Mouse (Mus musculus) telencephalon, adult 2 months (tissue): ENCODE data around the gene Rpl23.

Source experiments
- DNase-seq: peaks from one replicate; pipeline ENCODE4 v3.0.0-alpha.2; 2011; ENCODE audit warnings: low read depth, low spot score

Gene Rpl23

GRCm38 (mm10) chr11:97781832-97782563, at the start of gene Rpl23:
Gene Rpl23, minus strand, starts transcription at chr11:97782437.
- peak; percentile 97 for DNase-seq

DNA sequence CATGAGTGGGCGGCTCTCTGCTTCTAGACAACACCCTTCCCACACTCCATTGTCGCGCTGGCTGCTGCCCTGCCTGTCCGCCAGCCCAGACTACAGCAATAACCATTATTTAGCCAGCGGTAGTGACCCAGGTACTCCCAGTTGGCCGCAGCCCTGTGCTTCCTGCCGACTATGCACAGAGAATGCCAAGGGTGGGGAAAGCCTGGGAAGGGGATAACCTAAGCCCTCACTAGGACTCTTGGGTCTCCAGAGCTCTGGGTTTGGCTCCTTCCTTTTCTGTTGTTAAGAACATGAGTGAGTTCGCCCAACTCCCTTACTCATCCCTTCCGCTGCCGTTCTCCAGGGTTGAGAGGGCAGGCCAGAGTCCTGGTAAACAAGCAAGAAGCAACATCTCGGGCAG, 49.8 kb upstream of the Rpl23 start:
- DNase-seq = no peak

GRCm38 (mm10) chr11:97830501-97830900, 48.3 kb upstream of the Rpl23 start:
- no peak for DNase-seq

DNA sequence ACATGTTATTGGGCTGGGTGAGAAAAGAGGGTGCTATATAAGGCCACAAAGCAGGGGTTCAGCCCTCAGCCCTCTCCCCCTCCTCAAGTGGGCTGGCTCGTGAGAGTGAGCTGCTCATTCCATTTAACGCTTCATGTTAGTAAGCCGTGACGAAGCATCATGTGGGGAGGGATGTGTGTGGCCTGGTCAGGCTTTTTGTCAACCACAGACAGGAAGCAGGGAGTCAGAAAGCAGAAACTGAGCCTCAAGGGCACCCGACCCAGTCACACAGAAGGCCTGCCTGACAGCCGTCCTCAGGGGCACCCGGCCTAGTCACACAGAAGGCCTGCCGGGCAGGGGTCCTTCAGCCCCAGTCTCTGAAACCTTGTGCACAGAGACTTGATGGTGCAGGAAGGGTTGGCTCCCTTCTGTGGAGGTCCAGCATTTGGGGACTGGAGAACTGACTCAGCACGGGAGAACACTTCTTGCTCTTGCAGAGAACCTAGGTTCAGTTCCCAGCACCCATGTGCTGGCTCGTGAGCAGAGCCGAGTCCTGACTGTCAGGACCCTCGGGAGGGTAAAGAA, 47.8 kb upstream of the Rpl23 start:
- no peak for DNase-seq

DNA sequence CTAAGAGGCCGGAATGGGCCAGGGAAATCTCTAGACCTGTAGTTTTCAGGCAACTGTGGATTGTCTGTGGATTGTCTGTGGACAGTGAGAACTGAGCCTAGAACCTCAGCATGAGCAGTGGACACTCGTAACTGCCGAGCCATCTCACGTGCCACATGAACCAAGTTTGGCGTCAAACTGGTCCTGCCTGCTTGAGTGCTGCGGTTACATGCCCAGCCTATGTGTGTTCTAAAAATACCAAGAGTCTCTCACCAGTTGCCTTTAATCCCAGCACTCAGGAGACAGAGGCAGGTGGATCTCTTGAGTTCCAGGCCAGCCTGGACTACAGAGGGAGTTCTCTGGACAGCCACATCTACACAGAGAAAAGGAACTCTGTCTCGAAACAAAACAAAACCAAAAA, 47.1 kb upstream of the Rpl23 start:
- no peak for DNase-seq

DNA sequence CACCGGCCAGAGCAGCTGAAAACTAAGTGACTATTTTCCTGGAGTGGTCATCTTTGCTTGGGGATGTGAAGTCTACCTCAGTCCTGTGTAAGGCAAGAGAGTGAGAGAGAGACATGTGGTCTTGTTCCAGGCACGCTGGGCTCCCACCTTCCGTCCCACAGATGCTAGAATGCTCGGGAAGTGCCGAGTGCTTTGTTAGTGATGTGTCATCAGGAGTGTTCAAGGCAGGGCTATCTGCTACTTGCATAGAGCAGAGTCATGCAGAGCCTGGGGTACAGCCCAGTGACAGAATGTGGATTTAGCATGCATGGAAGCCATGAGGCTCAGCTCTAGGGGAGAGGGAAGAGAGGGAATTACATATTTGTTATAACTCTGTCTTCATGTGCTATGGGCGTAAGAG, 45.4 kb upstream of the Rpl23 start:
- DNase-seq = no peak

DNA sequence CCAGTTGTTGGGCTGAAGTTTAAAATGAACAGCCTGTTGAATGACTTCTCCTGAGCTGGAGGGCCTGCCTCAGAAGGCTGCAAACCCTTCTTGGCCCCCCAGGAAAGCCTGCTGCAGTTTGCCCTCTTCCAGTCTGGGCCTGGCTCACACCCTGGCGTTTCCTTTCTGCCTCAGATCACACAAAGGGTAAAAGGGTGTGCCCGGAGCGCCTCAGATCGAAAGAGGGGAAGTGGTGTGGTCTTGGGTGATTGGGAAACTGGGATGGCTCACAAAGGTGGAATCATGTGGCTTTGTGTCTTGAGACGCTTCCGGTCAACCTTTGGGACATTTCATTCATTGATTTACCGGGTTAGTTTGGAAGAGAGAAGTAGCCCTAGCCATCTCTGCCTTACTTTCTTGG, 44.2 kb upstream of the Rpl23 start:
- DNase-seq = no peak

GRCm38 (mm10) chr11:97825971-97826370, 43.7 kb upstream of the Rpl23 start:
- DNase-seq = no peak

- no peak for DNase-seq
Measured at GRCm38 (mm10) chr11:97825295-97825694, 43.1 kb upstream of the Rpl23 start.

- no peak for DNase-seq
Measured at GRCm38 (mm10) chr11:97824895-97825294, 42.7 kb upstream of the Rpl23 start.

DNA sequence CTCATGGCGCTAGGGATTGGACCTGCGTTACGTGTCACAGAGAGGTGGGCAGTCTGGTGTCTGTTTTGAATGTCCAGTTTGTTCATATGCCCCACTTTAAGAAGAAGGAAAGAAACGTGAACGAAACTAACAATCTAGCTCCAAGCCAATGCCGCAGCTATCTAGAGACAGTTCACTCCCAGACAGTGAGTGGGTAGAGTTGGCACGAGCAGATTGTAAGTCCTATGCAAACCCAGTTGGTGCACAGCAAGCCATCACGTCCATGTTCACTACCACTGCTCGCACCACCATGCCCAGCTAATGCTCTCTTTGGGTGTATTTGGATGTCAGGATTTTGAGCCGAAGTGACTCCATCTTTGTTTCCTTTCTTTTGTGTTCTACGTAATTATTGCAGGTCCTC, 41.9 kb upstream of the Rpl23 start:
- DNase-seq = no peak

DNA sequence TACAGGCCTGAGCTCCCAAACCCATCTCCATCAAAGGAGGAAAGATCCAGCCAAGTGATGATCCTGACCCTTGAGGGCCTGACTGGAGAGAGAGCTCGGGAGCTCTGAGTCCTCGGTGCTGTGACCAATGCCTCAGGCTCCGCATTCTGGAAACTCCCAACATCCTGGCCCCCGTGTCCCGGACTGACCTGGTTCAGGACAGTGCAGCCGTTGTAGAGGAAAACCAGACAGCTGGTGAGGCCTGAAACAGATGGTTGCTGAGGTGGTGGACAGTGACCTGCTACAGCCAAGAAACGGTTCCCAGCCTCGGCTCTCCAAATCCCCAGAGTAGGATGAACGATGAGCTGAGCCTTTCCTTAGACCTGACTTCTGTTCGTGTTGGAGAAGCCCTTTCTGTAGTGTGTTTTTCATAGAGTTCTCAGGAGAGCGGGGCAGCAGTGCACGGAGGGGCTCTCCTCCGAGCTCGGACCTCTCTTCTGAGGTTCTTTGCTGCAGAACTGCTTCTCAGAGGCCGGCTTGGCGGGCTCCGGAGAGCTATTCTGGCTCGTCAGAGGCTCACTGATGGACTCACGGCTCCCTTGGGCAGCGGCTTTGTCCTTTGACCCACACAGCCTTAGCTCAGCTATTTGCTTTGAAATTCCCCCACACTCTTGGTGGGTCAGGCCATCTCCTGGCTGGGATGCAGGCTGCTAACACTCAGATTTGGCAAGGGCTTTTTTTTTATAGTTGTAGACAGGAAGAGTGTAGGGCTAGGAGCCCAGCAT, 40.8 kb upstream of the Rpl23 start:
- DNase-seq = no peak

GRCm38 (mm10) chr11:97821401-97822064, 39.3 kb upstream of the Rpl23 start:
- DNase-seq = no peak

- no peak for DNase-seq
Measured at GRCm38 (mm10) chr11:97820840-97821239, 38.6 kb upstream of the Rpl23 start.

GRCm38 (mm10) chr11:97819923-97820322, 37.7 kb upstream of the Rpl23 start:
- no peak for DNase-seq

DNA sequence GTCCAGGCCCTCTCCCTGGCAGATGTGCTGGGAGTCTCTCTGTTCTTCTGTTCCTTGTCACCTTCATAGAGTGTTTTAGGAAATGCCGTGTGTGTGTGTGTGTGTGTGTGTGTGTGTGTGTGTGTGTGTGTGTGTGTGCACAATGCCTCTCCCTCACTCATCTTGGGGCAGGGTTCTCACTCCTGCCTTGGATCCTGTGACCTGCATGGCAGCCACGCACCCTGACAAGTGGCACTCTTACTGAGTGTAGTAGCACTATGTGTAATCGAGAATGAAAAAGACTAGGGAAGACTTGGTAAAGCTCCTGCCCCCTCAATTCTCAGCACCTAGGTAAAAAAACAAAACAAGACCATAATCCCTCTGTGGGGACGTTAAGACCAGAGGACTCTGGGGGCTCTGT, 36.9 kb upstream of the Rpl23 start:
- no peak for DNase-seq

GRCm38 (mm10) chr11:97818571-97818970, 36.3 kb upstream of the Rpl23 start:
- no peak for DNase-seq

DNA sequence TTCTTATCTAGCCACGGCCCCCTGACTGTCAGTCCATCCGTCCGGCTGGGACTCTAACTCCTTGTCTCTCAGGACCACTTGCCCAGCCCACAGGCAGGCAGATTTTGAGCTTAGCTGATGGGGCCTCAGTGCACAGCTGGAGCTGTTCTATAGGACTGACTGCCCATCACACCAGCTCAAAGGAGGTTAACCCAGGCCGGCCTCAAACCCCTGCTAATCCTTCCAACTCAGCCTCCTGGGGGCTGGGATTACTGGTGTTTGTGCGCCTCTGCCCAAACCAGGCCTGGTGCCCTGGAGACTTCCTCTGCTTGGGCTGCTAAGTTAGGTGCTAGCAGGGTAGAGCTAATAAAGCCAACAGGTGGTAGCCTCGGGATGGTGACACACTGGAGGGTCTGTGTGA, 35.8 kb upstream of the Rpl23 start:
- no peak for DNase-seq

DNA sequence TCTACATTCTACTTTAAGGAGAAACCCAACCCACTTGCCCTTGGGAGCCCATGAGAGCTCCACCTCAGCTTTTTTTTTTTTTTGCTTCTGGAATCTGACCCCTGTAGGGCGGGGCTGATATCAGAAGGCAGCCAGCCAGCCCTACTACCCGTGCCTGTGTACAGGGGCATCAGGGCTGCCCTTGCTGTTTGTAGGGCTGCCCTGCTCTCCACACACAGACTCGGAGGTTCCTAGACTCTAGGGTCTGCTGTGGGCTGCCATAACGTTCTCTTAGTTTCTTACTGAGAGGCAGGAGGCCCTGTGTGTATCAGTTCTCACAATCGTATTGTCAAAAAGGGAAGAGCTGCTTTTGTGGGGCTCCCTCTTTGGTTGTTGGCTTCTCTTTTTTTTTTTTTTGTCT, 35.1 kb upstream of the Rpl23 start:
- DNase-seq = no peak

GRCm38 (mm10) chr11:97816916-97817315, 34.7 kb upstream of the Rpl23 start:
- DNase-seq = no peak

DNA sequence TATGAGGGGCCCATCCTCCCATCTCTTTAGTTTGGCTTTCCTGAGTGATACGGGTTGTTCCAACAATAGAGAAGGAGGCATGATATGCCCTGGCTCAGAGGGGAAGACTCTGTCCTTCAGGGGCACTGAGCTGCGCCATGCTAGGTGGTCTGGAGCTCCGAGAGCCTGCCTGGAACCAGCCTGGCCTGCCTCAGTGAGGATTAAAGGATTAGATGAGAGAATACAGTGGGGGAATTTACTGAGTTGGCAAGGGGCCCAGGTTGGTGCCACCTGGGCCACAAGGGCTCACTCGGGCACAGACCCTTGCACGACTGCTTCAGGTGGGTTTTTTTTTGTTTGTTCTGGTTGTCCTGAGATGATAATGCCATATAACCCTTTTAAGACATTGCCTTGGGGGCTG, 33.9 kb upstream of the Rpl23 start:
- DNase-seq = no peak

DNA sequence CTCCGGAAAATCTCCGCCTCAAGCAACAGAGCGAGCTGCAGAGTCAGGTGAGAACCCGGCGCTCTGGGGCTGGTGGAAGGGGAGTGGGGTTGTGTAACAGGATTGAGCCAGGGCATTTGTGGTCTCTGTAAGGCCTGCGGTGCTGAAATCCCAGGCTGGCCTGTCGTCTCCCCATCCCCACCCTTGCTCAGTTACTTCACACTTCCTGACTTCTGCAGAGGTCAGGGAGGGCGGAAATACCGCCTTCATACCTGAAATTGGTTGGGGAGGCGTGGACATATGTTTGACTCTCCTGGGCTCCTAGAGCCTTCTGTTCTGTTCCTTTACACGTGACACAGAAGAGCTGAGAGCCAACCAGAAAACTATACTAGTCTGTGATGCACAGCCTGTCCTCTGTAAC, 33.5 kb upstream of the Rpl23 start:
- DNase-seq = no peak
